Mouse (Mus musculus): ENCODE measurements around the gene Iqcc. TPM values are rescaled to one million over a fixed set of nuclear protein-coding genes. Genes with fewer than 3 reads are reported as not detected.

Iqcc gene
- polyA plus RNA-seq, 1 experiment = 11.1 TPM

DNA sequence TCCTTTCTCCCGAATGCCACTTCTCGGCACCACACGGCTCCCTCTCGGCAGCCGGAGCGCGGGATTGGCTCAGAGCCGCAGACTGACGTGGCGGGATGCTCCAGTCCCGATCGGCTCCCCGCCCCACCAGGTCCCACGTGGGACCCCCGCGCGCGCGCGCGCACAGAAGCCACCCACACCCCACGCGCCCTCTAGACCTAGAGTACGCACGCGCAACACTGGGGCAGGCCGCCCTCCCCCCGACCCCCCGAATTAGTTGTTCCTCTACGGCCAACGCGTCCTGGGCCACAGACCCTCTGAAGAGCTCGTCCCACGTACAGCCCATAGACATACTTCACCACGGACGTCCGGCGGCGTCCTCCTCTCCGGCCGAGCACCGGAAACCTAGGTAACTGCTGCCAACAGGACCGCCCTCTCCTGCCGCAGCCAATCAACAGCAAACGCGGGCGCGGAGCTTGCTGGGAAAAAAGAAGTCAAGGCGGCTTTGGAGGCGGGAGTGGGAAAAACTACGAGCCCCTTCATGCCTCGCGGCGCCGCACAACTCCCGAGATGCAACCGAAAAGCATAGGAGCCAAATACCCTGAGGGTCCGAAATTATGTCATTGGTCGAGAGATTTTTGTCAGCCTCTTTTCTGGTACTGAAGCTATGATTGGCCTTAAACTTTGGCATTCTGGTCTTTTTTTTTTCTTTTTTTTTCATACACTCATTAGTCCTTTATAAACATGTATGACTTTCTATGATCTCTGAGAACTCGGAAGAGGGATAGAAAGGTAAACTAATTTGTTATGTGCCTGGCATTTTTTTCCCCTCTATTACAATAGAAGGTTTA, 22.0 kb upstream of the Iqcc start, which contains the start of gene Txlna:
TSS of gene Txlna (minus strand) at position 428 of the 830 bp plus-strand sequence.
- peak within 1 kb of the TSS; percentile 85 for H3K27ac ChIP-seq (ENCODE audit: control insufficient read depth, insufficient read depth, low read depth, low read length, poor library complexity)
- TF ChIP-seq CTCF (IDR thresholded peaks at IDR 0.05; ENCODE audit: control insufficient read depth, insufficient read depth, low read length) (no peak), POLR2A (IDR thresholded peaks at IDR 0.05; ENCODE audit: borderline replicate concordance, control insufficient read depth, low read depth, low read length) (peak; percentile 82)
- no peaks in the 10 kb centered on the region for H3K4me1 ChIP-seq (ENCODE audit: control insufficient read depth, insufficient read depth, low read length)
- under 1% methylated on average over 60 of the region's 60 CpGs for WGBS
- H3K4me3 ChIP-seq (replicated peaks; ENCODE audit: control insufficient read depth, low read depth, low read length) = peak within 1 kb of the TSS; percentile 89

DNA sequence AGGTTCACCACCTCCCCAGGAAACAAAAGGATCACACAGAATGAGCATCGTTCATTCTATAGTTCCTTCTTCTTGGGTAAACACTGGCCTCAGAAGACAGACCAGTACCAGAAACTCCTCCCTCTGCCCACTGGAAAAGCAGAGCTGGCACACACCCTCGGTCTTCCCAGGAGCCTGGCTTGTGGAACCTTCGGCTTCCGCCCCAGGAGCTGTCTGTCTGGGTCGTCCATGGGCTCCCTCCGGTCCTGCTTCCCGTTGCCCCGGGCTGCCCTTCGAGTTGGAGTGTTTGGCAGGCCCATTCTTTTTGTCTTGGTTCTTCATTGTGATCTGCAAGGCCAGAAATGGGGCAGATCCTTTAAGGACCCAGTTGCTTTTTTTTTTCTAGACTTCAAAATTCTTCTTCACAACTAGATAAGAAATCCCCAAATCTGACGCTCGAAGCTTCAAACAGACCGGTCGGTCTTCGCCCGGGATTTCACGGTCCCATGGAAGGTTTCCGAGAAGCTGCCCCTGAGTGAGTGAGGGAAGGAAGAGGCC, 21.3 kb upstream of the Iqcc start:
- 1% methylated on average over 17 of the region's 17 CpGs for WGBS
- TF ChIP-seq POLR2A (IDR thresholded peaks at IDR 0.05; ENCODE audit: borderline replicate concordance, control insufficient read depth, low read depth, low read length) = no peak
- no peak for TF ChIP-seq CTCF (IDR thresholded peaks at IDR 0.05; ENCODE audit: control insufficient read depth, insufficient read depth, low read length)
- Histone ChIP-seq H3K4me3 (replicated peaks; ENCODE audit: control insufficient read depth, low read depth, low read length) (peak overlapping the region; percentile 89), H3K4me1 (ENCODE audit: control insufficient read depth, insufficient read depth, low read length) (no peaks in the 10 kb centered on the region), H3K27ac (ENCODE audit: control insufficient read depth, insufficient read depth, low read depth, low read length, poor library complexity) (peak overlapping the region; percentile 85)

DNA sequence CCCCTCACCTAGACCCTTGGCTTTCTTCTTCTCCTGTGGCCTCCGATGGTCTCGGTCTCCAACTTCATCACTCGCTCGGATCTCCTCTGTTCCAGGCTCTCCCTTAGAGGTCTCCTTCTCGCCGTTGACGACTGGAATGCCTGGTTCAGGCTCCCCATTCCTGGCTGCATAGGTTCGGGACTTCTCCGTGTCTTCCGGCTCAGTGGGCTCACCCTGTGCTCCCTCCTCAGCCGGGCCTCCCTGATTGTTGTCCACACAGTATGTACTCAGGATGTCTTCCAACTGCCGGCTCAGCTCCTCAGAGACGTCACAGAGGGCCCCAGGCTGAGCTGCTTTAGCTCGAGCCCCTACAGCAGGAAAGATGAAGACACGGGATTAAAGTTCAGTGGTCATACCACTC, 20.3 kb upstream of the Iqcc start:
- Histone ChIP-seq H3K4me3 (replicated peaks; ENCODE audit: control insufficient read depth, low read depth, low read length) (no peak overlapping the region), H3K27ac (ENCODE audit: control insufficient read depth, insufficient read depth, low read depth, low read length, poor library complexity) (0 out of 2 replicates have a peak overlapping the region, but pooled peaks have one; percentile 24), H3K4me1 (ENCODE audit: control insufficient read depth, insufficient read depth, low read length) (no peaks in the 10 kb centered on the region)
- 86% methylated on average over 15 of the region's 15 CpGs for WGBS
- TF ChIP-seq POLR2A (IDR thresholded peaks at IDR 0.05; ENCODE audit: borderline replicate concordance, control insufficient read depth, low read depth, low read length) = no peak
- no peak for TF ChIP-seq CTCF (IDR thresholded peaks at IDR 0.05; ENCODE audit: control insufficient read depth, insufficient read depth, low read length)

DNA sequence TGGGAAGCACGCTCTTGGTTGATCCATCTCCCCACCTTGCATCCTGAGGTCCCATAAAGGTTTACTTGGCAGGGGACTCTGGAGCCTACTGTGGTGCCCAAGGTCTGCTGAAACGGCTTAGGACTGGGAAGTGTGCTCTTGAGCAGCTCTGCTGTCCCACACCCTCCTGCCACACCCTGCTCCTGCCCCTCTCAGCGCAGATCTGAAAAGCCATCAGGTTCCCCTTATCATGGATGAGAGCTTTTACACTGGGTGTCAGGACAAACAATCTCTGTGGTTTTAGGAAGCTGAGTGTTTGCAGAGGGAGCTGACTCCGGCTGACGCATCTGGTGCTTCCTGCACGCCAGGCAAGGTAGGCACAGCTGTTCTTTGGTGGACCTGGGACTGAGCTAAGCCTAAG, 15.0 kb upstream of the Iqcc start:
- Histone ChIP-seq H3K4me1 (ENCODE audit: control insufficient read depth, insufficient read depth, low read length) (no peaks in the 10 kb centered on the region), H3K27ac (ENCODE audit: control insufficient read depth, insufficient read depth, low read depth, low read length, poor library complexity) (no peak overlapping the region), H3K4me3 (replicated peaks; ENCODE audit: control insufficient read depth, low read depth, low read length) (no peak overlapping the region)
- TF ChIP-seq CTCF (IDR thresholded peaks at IDR 0.05; ENCODE audit: control insufficient read depth, insufficient read depth, low read length) (no peak), POLR2A (IDR thresholded peaks at IDR 0.05; ENCODE audit: borderline replicate concordance, control insufficient read depth, low read depth, low read length) (no peak)
- 74% methylated on average over 6 of the region's 6 CpGs for WGBS

DNA sequence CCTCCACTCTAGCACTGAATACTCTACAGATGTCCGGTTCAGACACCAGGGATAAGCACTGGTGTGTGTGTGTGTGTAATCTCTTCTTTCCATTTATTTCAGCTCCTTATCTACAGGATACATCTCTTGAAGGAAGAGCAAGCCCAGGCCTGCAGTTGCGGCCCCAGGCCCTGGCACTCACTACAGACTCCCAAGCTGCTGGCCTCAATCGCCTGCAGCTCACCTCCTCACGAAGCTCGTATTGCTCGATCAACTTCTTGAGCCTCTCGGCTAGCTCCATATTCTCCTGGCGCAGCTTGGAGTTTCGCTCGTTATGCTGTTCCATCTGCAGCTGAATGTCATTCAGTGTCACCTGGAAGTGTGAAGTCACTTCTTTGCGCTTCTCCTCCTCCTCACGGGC, 13.0 kb upstream of the Iqcc start:
- Histone ChIP-seq H3K4me3 (replicated peaks; ENCODE audit: control insufficient read depth, low read depth, low read length) (no peak overlapping the region), H3K4me1 (ENCODE audit: control insufficient read depth, insufficient read depth, low read length) (no peaks in the 10 kb centered on the region), H3K27ac (ENCODE audit: control insufficient read depth, insufficient read depth, low read depth, low read length, poor library complexity) (no peak overlapping the region)
- TF ChIP-seq CTCF (IDR thresholded peaks at IDR 0.05; ENCODE audit: control insufficient read depth, insufficient read depth, low read length) (no peak), POLR2A (IDR thresholded peaks at IDR 0.05; ENCODE audit: borderline replicate concordance, control insufficient read depth, low read depth, low read length) (no peak)
- 89% methylated on average over 12 of the region's 12 CpGs for WGBS

DNA sequence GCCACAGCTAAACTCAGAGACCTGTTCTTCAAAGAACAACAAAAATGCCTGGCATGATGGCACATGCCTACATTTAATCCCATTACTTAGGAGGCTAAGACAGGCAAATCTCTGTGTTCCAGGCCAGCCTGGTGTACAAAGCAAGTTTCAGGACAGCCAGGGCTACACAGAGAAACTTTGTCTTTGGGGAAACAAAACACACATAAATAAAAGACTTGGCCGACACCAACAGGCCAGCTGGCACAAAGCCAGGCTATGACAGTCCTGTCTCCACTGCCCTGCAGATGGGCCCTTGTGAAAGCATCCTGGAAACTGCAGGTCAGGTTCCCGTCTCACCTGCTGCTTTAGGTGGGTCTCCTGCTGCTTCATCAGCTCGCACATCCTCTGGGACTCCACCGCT, 12.0 kb upstream of the Iqcc start:
- H3K4me3 ChIP-seq (replicated peaks; ENCODE audit: control insufficient read depth, low read depth, low read length) = no peak overlapping the region
- H3K4me1 ChIP-seq (ENCODE audit: control insufficient read depth, insufficient read depth, low read length) = no peaks in the 10 kb centered on the region
- TF ChIP-seq POLR2A (IDR thresholded peaks at IDR 0.05; ENCODE audit: borderline replicate concordance, control insufficient read depth, low read depth, low read length) = no peak
- no peak overlapping the region for H3K27ac ChIP-seq (ENCODE audit: control insufficient read depth, insufficient read depth, low read depth, low read length, poor library complexity)
- 85% methylated on average over 4 of the region's 4 CpGs for WGBS

DNA sequence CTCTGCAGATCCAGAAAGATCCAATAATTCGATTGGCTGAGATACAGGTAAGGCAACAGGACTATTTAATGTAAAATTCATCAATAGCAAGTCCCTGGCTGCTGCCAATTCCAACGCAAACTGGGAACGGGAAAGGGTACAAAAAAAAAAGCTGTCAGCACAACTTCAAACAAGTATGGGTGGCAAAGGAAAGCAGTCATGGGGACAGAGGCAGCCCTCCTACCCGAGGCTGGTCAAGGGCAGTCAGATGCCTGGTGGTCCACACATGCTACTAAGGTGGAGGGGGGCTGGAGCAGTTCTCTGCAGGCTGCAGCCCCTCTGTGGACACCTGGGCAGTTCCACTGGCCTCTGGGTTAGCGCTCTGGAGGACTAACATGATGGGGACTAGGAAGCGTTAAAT, 7.1 kb upstream of the Iqcc start:
- TF ChIP-seq POLR2A (IDR thresholded peaks at IDR 0.05; ENCODE audit: borderline replicate concordance, control insufficient read depth, low read depth, low read length) (no peak), CTCF (IDR thresholded peaks at IDR 0.05; ENCODE audit: control insufficient read depth, insufficient read depth, low read length) (no peak)
- Histone ChIP-seq H3K27ac (ENCODE audit: control insufficient read depth, insufficient read depth, low read depth, low read length, poor library complexity) (no peak overlapping the region), H3K4me3 (replicated peaks; ENCODE audit: control insufficient read depth, low read depth, low read length) (no peak overlapping the region), H3K4me1 (ENCODE audit: control insufficient read depth, insufficient read depth, low read length) (peaks cover 4% of the 10 kb centered on the region; the same call in 1 of the 2 replicates)
- 83% methylated on average over 6 of the region's 6 CpGs for WGBS

DNA sequence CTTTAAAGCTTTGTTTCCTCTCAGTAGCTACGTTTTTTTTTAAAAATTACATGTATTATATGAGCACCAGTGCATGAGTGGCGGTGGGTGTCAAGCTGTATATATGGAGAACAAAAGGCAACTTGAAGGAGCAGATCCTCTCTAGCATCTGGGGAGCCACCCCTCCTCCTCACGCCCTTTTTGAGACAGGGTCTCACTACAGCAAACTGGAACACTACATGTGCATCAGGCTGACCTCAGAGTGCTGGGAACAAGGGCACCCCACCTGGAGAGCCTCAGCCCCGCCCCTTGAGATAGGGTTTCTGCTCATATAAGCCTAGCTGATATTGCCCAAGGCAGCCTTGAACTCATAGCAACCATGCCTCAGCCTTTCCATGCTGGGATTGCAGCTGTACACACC, 6.6 kb upstream of the Iqcc start:
- no peak overlapping the region for H3K4me3 ChIP-seq (replicated peaks; ENCODE audit: control insufficient read depth, low read depth, low read length)

More for the DNA sequence above, 6.6 kb upstream of the Iqcc start:
- 46% methylated on average over 4 of the region's 4 CpGs for WGBS
- peaks cover 4% of the 10 kb centered on the region; the same call in 1 of the 2 replicates for H3K4me1 ChIP-seq (ENCODE audit: control insufficient read depth, insufficient read depth, low read length)
- TF ChIP-seq POLR2A (IDR thresholded peaks at IDR 0.05; ENCODE audit: borderline replicate concordance, control insufficient read depth, low read depth, low read length) = no peak
- TF ChIP-seq CTCF (IDR thresholded peaks at IDR 0.05; ENCODE audit: control insufficient read depth, insufficient read depth, low read length) = no peak
- no peak overlapping the region; the same call in 1 of the 2 replicates for H3K27ac ChIP-seq (ENCODE audit: control insufficient read depth, insufficient read depth, low read depth, low read length, poor library complexity)
